9 mouse cellular contexts compared by ENCODE assay signal in the genomic region with DNA sequence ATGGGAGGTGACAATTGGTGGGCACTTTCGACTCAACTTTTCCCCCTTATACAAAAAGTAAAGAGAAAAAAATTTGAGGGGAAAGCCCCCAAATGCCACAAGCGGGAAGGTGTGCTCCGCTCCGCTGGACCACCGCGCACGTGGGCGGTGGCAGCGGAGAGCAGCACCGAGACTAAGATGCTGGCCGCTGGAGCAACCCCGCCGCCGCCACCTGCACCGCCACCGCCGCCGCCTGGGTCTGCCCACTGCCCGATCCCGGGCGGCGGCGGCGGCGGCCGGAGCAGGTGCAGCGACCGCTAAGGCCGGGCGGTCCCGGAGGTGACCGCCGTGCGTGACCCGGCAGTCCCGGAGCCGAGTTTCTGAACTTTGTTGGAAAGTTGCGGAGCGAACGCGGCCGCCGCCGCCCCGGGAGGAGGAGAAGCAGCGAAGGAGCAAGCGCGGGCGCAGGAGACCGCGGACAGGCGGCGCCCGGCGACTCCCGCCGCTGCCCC. TPM values are rescaled to one million over a fixed set of nuclear protein-coding genes. Genes with fewer than 3 reads are reported as not detected.
DNase-seq lines count a peak whose midpoint lies in the region; ATAC-seq and TF ChIP-seq lines count a peak whose summit lies in the region.
"Had no signal": no experiment of that assay in that cellular context is flagged by ENCODE, and none has a peak within 500 bp of the region (broad histone marks: within the 10 kb centered on the region; RNA-seq: fewer than 3 reads in every experiment).

Gene Barhl2, minus strand, starts transcription at position 181 of the 491 bp plus-strand sequence.

- peak; percentile 4; the same call in 1 of the 2 replicates for ATAC-seq in lung, embryonic 14.5 days (ENCODE audit: insufficient read depth)
- peak; percentile 40 for ATAC-seq in forebrain, embryonic 11.5 days (replicated peaks; ENCODE audit: low FRiP score)
- ATAC-seq in intestine, postnatal 0 days, result no peak
- ATAC-seq in neural tube, embryonic 15.5 days (ENCODE audit: low FRiP score), result no peak

- H3K9me3 ChIP-seq in lung, embryonic 14.5 days (ENCODE audit: low read depth, low read length), result no peaks in the 10 kb centered on the region
- no peaks in the 10 kb centered on the region for H3K9me3 ChIP-seq in forebrain, embryonic 11.5 days (ENCODE audit: control insufficient read depth, low read length)
- H3K9me3 ChIP-seq in intestine, postnatal 0 days (ENCODE audit: control insufficient read depth), result no peaks in the 10 kb centered on the region
- no peaks in the 10 kb centered on the region for H3K9me3 ChIP-seq in neural tube, embryonic 15.5 days (replicated peaks)

- under 1% methylated on average over 41 of the region's 57 CpGs for WGBS in lung, embryonic 14.5 days
- WGBS in forebrain, embryonic 11.5 days, result under 1% methylated on average over 48 of the region's 57 CpGs
- under 1% methylated on average over 31 of the region's 57 CpGs for WGBS in intestine, postnatal 0 days
- WGBS in neural tube, embryonic 15.5 days, result 1% methylated on average over 50 of the region's 57 CpGs

- no peak for TF ChIP-seq CTCF in lung, embryonic 14.5 days (IDR thresholded peaks at IDR 0.05; ENCODE audit: low read depth)
- TF ChIP-seq CTCF in intestine, postnatal 0 days (IDR thresholded peaks at IDR 0.05; ENCODE audit: low read depth), result no peak

- H3K9ac ChIP-seq in lung, embryonic 14.5 days, result no peak within 1 kb of the TSS
- H3K9ac ChIP-seq in forebrain, embryonic 11.5 days (ENCODE audit: low read length), result peak within 1 kb of the TSS; percentile 59
- H3K9ac ChIP-seq in intestine, postnatal 0 days (ENCODE audit: low read depth, low read length), result no peak within 1 kb of the TSS
- H3K9ac ChIP-seq in neural tube, embryonic 15.5 days (replicated peaks), result no peak within 1 kb of the TSS

- peak within 1 kb of the TSS; percentile 85 for H3K4me2 ChIP-seq in lung, embryonic 14.5 days
- peak within 1 kb of the TSS; percentile 94 for H3K4me2 ChIP-seq in forebrain, embryonic 11.5 days (ENCODE audit: low read depth, low read length, severe bottlenecking)
- peak within 1 kb of the TSS; percentile 82 for H3K4me2 ChIP-seq in intestine, postnatal 0 days (replicated peaks; ENCODE audit: low read depth)
- peak within 1 kb of the TSS; percentile 61 for H3K4me2 ChIP-seq in neural tube, embryonic 15.5 days

- no peak within 1 kb of the TSS for H3K27ac ChIP-seq in lung, embryonic 14.5 days (ENCODE audit: low read depth)
- peak within 1 kb of the TSS; percentile 50 for H3K27ac ChIP-seq in forebrain, embryonic 11.5 days (ENCODE audit: low read depth, low read length)
- H3K27ac ChIP-seq in intestine, postnatal 0 days (ENCODE audit: low read depth, low read length), result no peak within 1 kb of the TSS
- no peak within 1 kb of the TSS for H3K27ac ChIP-seq in neural tube, embryonic 15.5 days (replicated peaks)

- H3K36me3 ChIP-seq in lung, embryonic 14.5 days (ENCODE audit: insufficient read depth), result no peaks in the 10 kb centered on the region
- no peaks in the 10 kb centered on the region for H3K36me3 ChIP-seq in forebrain, embryonic 11.5 days (ENCODE audit: control insufficient read depth, insufficient read depth, low read length)
- no peaks in the 10 kb centered on the region for H3K36me3 ChIP-seq in intestine, postnatal 0 days (ENCODE audit: control insufficient read depth, insufficient read depth)
- no peaks in the 10 kb centered on the region for H3K36me3 ChIP-seq in neural tube, embryonic 15.5 days

- H3K27me3 ChIP-seq in lung, embryonic 14.5 days (ENCODE audit: insufficient read depth, low read length), result peaks cover 97% of the 10 kb centered on the region
- peaks cover 89% of the 10 kb centered on the region for H3K27me3 ChIP-seq in forebrain, embryonic 11.5 days (ENCODE audit: control insufficient read depth, insufficient read depth, low read length)
- peaks cover 95% of the 10 kb centered on the region for H3K27me3 ChIP-seq in intestine, postnatal 0 days (replicated peaks; ENCODE audit: control insufficient read depth, insufficient read depth, low read length)
- peaks cover 89% of the 10 kb centered on the region for H3K27me3 ChIP-seq in neural tube, embryonic 15.5 days (replicated peaks)

- H3K4me3 ChIP-seq in lung, embryonic 14.5 days (ENCODE audit: low read depth, low read length), result peak within 1 kb of the TSS; percentile 51
- peak within 1 kb of the TSS; percentile 54 for H3K4me3 ChIP-seq in forebrain, embryonic 11.5 days (ENCODE audit: low read depth, low read length)
- H3K4me3 ChIP-seq in intestine, postnatal 0 days (ENCODE audit: low read depth, low read length), result peak within 1 kb of the TSS; percentile 46
- peak within 1 kb of the TSS; percentile 37 for H3K4me3 ChIP-seq in neural tube, embryonic 15.5 days (replicated peaks)

- H3K4me1 ChIP-seq in lung, embryonic 14.5 days (ENCODE audit: insufficient read depth), result no peaks in the 10 kb centered on the region
- H3K4me1 ChIP-seq in forebrain, embryonic 11.5 days (replicated peaks; ENCODE audit: control insufficient read depth, insufficient read depth, low read length), result peaks cover 21% of the 10 kb centered on the region; the same call in 1 of the 2 replicates
- H3K4me1 ChIP-seq in intestine, postnatal 0 days (replicated peaks; ENCODE audit: control insufficient read depth, insufficient read depth, low read length), result peaks cover 5% of the 10 kb centered on the region; the same call in 1 of the 2 replicates
- H3K4me1 ChIP-seq in neural tube, embryonic 15.5 days, result peaks cover 22% of the 10 kb centered on the region

- peak; percentile 20 for DNase-seq in lung, embryonic 14.5 days
- no peak for DNase-seq in lung, postnatal 10 days
- no peak for DNase-seq in forebrain, embryonic 11.5 days (ENCODE audit: low spot score)
- no peak for DNase-seq in cerebellum, adult 18-20 months
- no peak for DNase-seq in spleen, postnatal 14 days (ENCODE audit: low spot score in 2 of 2)
- DNase-seq in spleen, postnatal 36 days (ENCODE audit: low spot score in 2 of 2), result no peak

RNA-seq across cellular contexts. Expression of gene Barhl2, which starts in this region (rescaled TPM):
- not detected in 2 replicates for polyA plus RNA-seq in lung, embryonic 14.5 days (2014; fragmentation: Nextera tagmentation; extraction: Ambion mirVana)
- polyA plus RNA-seq in forebrain, embryonic 11.5 days (2014; fragmentation: Nextera tagmentation; extraction: Ambion mirVana), result 7.0 and 7.9 TPM in 2 replicates
- polyA plus RNA-seq in intestine, postnatal 0 days (2015; fragmentation: Nextera tagmentation; extraction: Ambion mirVana), result not detected in 2 replicates
- 1.5 and 1.8 TPM in 2 replicates for polyA plus RNA-seq in neural tube, embryonic 15.5 days (2015; fragmentation: Nextera tagmentation; extraction: Ambion mirVana)
- polyA plus RNA-seq: gonadal fat pad, adult 2 months had no signal

Comparison
In these comparisons a context has a peak if more than half of its experiments do, and no peak if none do; other contexts are left out.
1. Peak in DNase-seq, ATAC-seq, H3K4me3 ChIP-seq and H3K4me2 ChIP-seq in lung, embryonic 14.5 days; RNA of the gene not detected or under 1 TPM.